Mouse (Mus musculus): ENCODE measurements around the gene Kcnj8. TPM values are rescaled to one million over a fixed set of nuclear protein-coding genes. Genes with fewer than 3 reads are reported as not detected.

Kcnj8 gene
- polyA plus RNA-seq, 1 experiment: not detected

DNA sequence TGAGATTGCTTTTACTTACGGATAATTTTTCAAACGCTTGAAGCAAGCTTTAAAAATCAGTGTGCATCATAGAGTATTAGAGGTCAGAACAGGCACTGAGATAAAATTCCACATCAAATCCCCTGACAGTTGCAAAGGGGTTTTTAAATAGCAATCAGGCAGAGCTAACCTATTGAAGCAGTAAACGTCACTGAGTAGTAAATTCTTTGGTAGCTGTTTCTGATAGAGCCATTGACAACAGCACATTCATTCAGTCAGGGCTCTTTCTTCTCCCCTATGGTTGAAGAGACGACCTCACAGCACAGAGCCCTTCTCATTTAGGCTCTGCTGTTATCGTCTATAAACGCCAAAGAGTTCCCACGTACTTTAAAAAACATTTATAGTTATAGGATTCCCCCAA lies 35.7 kb upstream of the Kcnj8 start:
- Histone ChIP-seq H3ac (ENCODE audit: control insufficient read depth, insufficient read length, low read depth) (no peak overlapping the region), H3K36me3 (ENCODE audit: control insufficient read depth, insufficient read depth) (no peaks in the 10 kb centered on the region), H3K27me3 (ENCODE audit: control insufficient read depth, insufficient read depth, insufficient read length) (no peaks in the 10 kb centered on the region), H3K79me2 (ENCODE audit: control insufficient read depth, insufficient read depth) (no peaks in the 10 kb centered on the region), H3K4me3 (ENCODE audit: insufficient read depth, poor library complexity, severe bottlenecking) (no peak overlapping the region), H3K79me3 (ENCODE audit: low read depth) (no peaks in the 10 kb centered on the region)
- TF ChIP-seq FOSL1 (IDR thresholded peaks at IDR 0.05; ENCODE audit: insufficient read depth, low read length, poor library complexity, severe bottlenecking) (no peak), MYOD1 (IDR thresholded peaks at IDR 0.05; ENCODE audit: control insufficient read depth, insufficient read length, low read depth) (no peak), MAX (IDR thresholded peaks at IDR 0.05) (no peak), MYOG (IDR thresholded peaks at IDR 0.05; ENCODE audit: control insufficient read depth, extremely low read depth, insufficient read length) (no peak), CTCF (IDR thresholded peaks at IDR 0.05; ENCODE audit: control insufficient read depth, insufficient read depth, insufficient read length) (no peak), USF1 (IDR thresholded peaks at IDR 0.05; ENCODE audit: low read depth) (no peak), CEBPB (IDR thresholded peaks at IDR 0.05; ENCODE audit: low read depth) (no peak)

DNA sequence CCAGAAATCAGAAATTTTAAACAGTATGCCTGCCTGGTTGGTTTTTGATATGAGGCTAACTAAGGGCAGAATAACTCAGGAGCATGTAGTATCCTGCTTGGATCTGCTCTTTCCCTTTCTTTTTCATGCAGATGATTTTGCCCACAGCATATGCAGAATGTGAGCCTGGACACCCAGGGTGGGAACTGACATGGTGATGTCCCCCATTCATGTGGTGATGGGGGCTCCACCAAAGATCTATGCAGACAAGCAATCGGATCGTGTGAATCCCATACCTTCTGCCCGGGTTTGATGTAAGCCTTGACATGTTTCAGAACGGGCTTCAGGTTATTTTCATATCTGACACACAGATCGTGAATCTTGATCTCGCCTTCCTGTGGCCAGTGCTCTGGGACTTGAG lies 31.4 kb upstream of the Kcnj8 start:
- Histone ChIP-seq H3K79me2 (ENCODE audit: control insufficient read depth, insufficient read depth) (no peaks in the 10 kb centered on the region), H3K4me3 (ENCODE audit: insufficient read depth, poor library complexity, severe bottlenecking) (no peak overlapping the region), H3ac (ENCODE audit: control insufficient read depth, insufficient read length, low read depth) (no peak overlapping the region), H3K27me3 (ENCODE audit: control insufficient read depth, insufficient read depth, insufficient read length) (no peaks in the 10 kb centered on the region), H3K79me3 (ENCODE audit: low read depth) (no peaks in the 10 kb centered on the region), H3K36me3 (ENCODE audit: control insufficient read depth, insufficient read depth) (no peaks in the 10 kb centered on the region)
- TF ChIP-seq USF1 (IDR thresholded peaks at IDR 0.05; ENCODE audit: low read depth): no peak
- TF ChIP-seq MYOG (IDR thresholded peaks at IDR 0.05; ENCODE audit: control insufficient read depth, extremely low read depth, insufficient read length): no peak
- TF ChIP-seq MYOD1 (IDR thresholded peaks at IDR 0.05; ENCODE audit: control insufficient read depth, insufficient read length, low read depth): no peak
- TF ChIP-seq CTCF (IDR thresholded peaks at IDR 0.05; ENCODE audit: control insufficient read depth, insufficient read depth, insufficient read length): no peak
- TF ChIP-seq CEBPB (IDR thresholded peaks at IDR 0.05; ENCODE audit: low read depth): no peak
- TF ChIP-seq FOSL1 (IDR thresholded peaks at IDR 0.05; ENCODE audit: insufficient read depth, low read length, poor library complexity, severe bottlenecking): no peak
- no peak for TF ChIP-seq MAX (IDR thresholded peaks at IDR 0.05)

- no peaks in the 10 kb centered on the region for H3K79me2 ChIP-seq (ENCODE audit: control insufficient read depth, insufficient read depth)
- no peaks in the 10 kb centered on the region for H3K27me3 ChIP-seq (ENCODE audit: control insufficient read depth, insufficient read depth, insufficient read length)
- H3K4me3 ChIP-seq (ENCODE audit: insufficient read depth, poor library complexity, severe bottlenecking): no peak overlapping the region
- no peak overlapping the region for H3ac ChIP-seq (ENCODE audit: control insufficient read depth, insufficient read length, low read depth)
- H3K36me3 ChIP-seq (ENCODE audit: control insufficient read depth, insufficient read depth): no peaks in the 10 kb centered on the region
- TF ChIP-seq USF1 (IDR thresholded peaks at IDR 0.05; ENCODE audit: low read depth) (no peak), CTCF (IDR thresholded peaks at IDR 0.05; ENCODE audit: control insufficient read depth, insufficient read depth, insufficient read length) (no peak), FOSL1 (IDR thresholded peaks at IDR 0.05; ENCODE audit: insufficient read depth, low read length, poor library complexity, severe bottlenecking) (no peak), CEBPB (IDR thresholded peaks at IDR 0.05; ENCODE audit: low read depth) (no peak), MYOG (IDR thresholded peaks at IDR 0.05; ENCODE audit: control insufficient read depth, extremely low read depth, insufficient read length) (no peak), MAX (IDR thresholded peaks at IDR 0.05) (no peak), MYOD1 (IDR thresholded peaks at IDR 0.05; ENCODE audit: control insufficient read depth, insufficient read length, low read depth) (no peak)
- no peaks in the 10 kb centered on the region for H3K79me3 ChIP-seq (ENCODE audit: low read depth)
These were observed 7.4 kb upstream of the Kcnj8 start for GRCm38 (mm10) chr6:142578831-142579230.

- Histone ChIP-seq H3K79me3 (ENCODE audit: low read depth) (no peaks in the 10 kb centered on the region), H3K79me2 (ENCODE audit: control insufficient read depth, insufficient read depth) (no peaks in the 10 kb centered on the region), H3ac (ENCODE audit: control insufficient read depth, insufficient read length, low read depth) (no peak overlapping the region), H3K36me3 (ENCODE audit: control insufficient read depth, insufficient read depth) (no peaks in the 10 kb centered on the region), H3K27me3 (ENCODE audit: control insufficient read depth, insufficient read depth, insufficient read length) (no peaks in the 10 kb centered on the region), H3K4me3 (ENCODE audit: insufficient read depth, poor library complexity, severe bottlenecking) (no peak overlapping the region)
- TF ChIP-seq CEBPB (IDR thresholded peaks at IDR 0.05; ENCODE audit: low read depth): no peak
- no peak for TF ChIP-seq MYOD1 (IDR thresholded peaks at IDR 0.05; ENCODE audit: control insufficient read depth, insufficient read length, low read depth)
- no peak for TF ChIP-seq USF1 (IDR thresholded peaks at IDR 0.05; ENCODE audit: low read depth)
- no peak for TF ChIP-seq FOSL1 (IDR thresholded peaks at IDR 0.05; ENCODE audit: insufficient read depth, low read length, poor library complexity, severe bottlenecking)
- no peak for TF ChIP-seq MYOG (IDR thresholded peaks at IDR 0.05; ENCODE audit: control insufficient read depth, extremely low read depth, insufficient read length)
- TF ChIP-seq CTCF (IDR thresholded peaks at IDR 0.05; ENCODE audit: control insufficient read depth, insufficient read depth, insufficient read length): no peak
- TF ChIP-seq MAX (IDR thresholded peaks at IDR 0.05): no peak
These were observed 6.4 kb upstream of the Kcnj8 start for GRCm38 (mm10) chr6:142577801-142578200.

- Histone ChIP-seq H3K36me3 (ENCODE audit: control insufficient read depth, insufficient read depth) (no peaks in the 10 kb centered on the region), H3K79me2 (ENCODE audit: control insufficient read depth, insufficient read depth) (no peaks in the 10 kb centered on the region), H3K4me3 (ENCODE audit: insufficient read depth, poor library complexity, severe bottlenecking) (no peak overlapping the region), H3K79me3 (ENCODE audit: low read depth) (no peaks in the 10 kb centered on the region), H3K27me3 (ENCODE audit: control insufficient read depth, insufficient read depth, insufficient read length) (peaks cover 14% of the 10 kb centered on the region), H3ac (ENCODE audit: control insufficient read depth, insufficient read length, low read depth) (no peak overlapping the region)
- no peak for TF ChIP-seq FOSL1 (IDR thresholded peaks at IDR 0.05; ENCODE audit: insufficient read depth, low read length, poor library complexity, severe bottlenecking)
- no peak for TF ChIP-seq MAX (IDR thresholded peaks at IDR 0.05)
- TF ChIP-seq CEBPB (IDR thresholded peaks at IDR 0.05; ENCODE audit: low read depth): no peak
- TF ChIP-seq MYOD1 (IDR thresholded peaks at IDR 0.05; ENCODE audit: control insufficient read depth, insufficient read length, low read depth): no peak
- TF ChIP-seq MYOG (IDR thresholded peaks at IDR 0.05; ENCODE audit: control insufficient read depth, extremely low read depth, insufficient read length): no peak
- no peak for TF ChIP-seq USF1 (IDR thresholded peaks at IDR 0.05; ENCODE audit: low read depth)
- no peak for TF ChIP-seq CTCF (IDR thresholded peaks at IDR 0.05; ENCODE audit: control insufficient read depth, insufficient read depth, insufficient read length)
These were observed 1.5 kb upstream of the Kcnj8 start for GRCm38 (mm10) chr6:142572876-142573275.
